Mouse (Mus musculus): ENCODE results near the gene Cmtm7.

GRCm38 (mm10) chr9:114818918-114819317, 37.3 kb upstream of the Cmtm7 start:
- TF ChIP-seq CTCF (IDR thresholded peaks at IDR 0.05; ENCODE audit: low read depth), result no peak
- TF ChIP-seq EP300 (IDR thresholded peaks at IDR 0.05; ENCODE audit: low read depth), result no peak

Data from liver, embryonic 14.5 days (tissue).